Mouse (Mus musculus): ENCODE data around the gene Gpr156. TPM values are rescaled to one million over a fixed set of nuclear protein-coding genes. Genes with fewer than 3 reads are reported as not detected.

The Gpr156 gene
- total RNA-seq, 1 experiment: 0.22 TPM

DNA sequence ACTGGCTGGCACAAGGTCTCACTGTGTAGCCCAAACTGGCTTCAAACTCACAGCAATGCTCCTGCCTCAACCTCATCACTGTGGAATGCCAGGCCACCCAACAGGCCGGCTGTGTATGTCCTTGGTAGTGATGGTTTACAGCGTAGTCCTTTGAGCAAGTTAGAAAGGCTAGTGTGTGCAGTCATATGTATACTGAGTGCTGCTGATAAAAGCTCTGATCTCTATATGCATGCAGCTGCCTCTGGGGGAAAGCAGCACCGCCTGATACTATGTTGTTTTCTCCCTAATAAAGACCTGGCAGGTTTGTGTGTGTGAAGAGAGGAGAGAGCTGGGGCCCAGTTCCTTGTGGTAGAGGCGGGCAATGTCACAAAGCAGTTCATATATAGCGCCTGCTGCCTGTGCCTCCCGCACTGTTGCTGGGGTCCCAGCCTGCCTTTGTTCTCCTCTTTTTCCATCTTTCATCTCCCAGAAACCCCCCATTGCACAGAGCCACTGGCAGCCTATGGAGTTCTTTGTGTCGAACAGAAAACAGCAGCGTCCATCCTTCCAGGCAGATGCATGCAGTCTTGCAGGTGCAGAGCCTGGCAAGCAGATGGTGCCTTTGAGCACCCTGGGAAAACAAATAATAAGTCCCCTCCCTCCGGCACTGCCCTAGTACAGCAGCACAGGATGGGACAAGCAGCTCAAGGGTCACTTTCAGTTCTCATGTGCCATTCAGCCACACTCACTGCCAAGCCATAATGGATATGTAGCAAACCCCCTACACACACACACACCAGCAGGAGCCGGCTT lies 74.5 kb downstream of the Gpr156 start:
- H3K9me3 ChIP-seq (ENCODE audit: control insufficient read depth, insufficient read depth, low read depth, low read length): no peaks in the 10 kb centered on the region
- H3K4me1 ChIP-seq (ENCODE audit: control insufficient read depth in 2 of 2, insufficient read depth in 2 of 2, low read length in 2 of 2, poor library complexity in 1 of 2): peaks cover 0 to 11% of the 10 kb centered on the region in 2 experiments; a peak in 1 of 4 replicates
- no peak overlapping the region for H3K9ac ChIP-seq (ENCODE audit: insufficient read depth, low read depth, low read length, poor library complexity, severe bottlenecking)
- H3K36me3 ChIP-seq (ENCODE audit: control insufficient read depth, insufficient read depth, low read length, poor library complexity, severe bottlenecking): no peaks in the 10 kb centered on the region
- no peak for DNase-seq (ENCODE audit: low read depth, low spot score)
- in situ Hi-C loops (cut with MboI; ENCODE audit: low sequenced_read_pairs in 2 of 2, unreplicated experiment in 2 of 2): no loop called here
- H3K4me3 ChIP-seq (ENCODE audit: insufficient read depth in 1 of 2, low read depth in 1 of 2, low read length in 2 of 2, poor library complexity in 1 of 2, severe bottlenecking in 1 of 2): no peak overlapping the region
- no peak overlapping the region for H3K27ac ChIP-seq (ENCODE audit: insufficient read depth, low read depth, low read length, poor library complexity, severe bottlenecking)
- TF ChIP-seq CHD2 (IDR thresholded peaks at IDR 0.05; ENCODE audit: low read depth, low read length): no peak
- no peak for TF ChIP-seq ZC3H11A (IDR thresholded peaks at IDR 0.05; ENCODE audit: borderline replicate concordance, low read depth, low read length)
- TF ChIP-seq ZNF384 (IDR thresholded peaks at IDR 0.05; ENCODE audit: low read depth, low read length): no peak
- TF ChIP-seq HCFC1 (IDR thresholded peaks at IDR 0.05; ENCODE audit: borderline replicate concordance, insufficient read depth, low read length): no peak
- no peak for TF ChIP-seq MAFK (IDR thresholded peaks at IDR 0.05; ENCODE audit: insufficient read depth, low read depth, low read length)

GRCm38 (mm10) chr16:37992806-37993205 lies 76.5 kb downstream of the Gpr156 start:
- Histone ChIP-seq H3K27ac (ENCODE audit: insufficient read depth, low read depth, low read length, poor library complexity, severe bottlenecking) (no peak overlapping the region), H3K4me3 (ENCODE audit: insufficient read depth in 1 of 2, low read depth in 1 of 2, low read length in 2 of 2, poor library complexity in 1 of 2, severe bottlenecking in 1 of 2) (no peak overlapping the region), H3K9ac (ENCODE audit: insufficient read depth, low read depth, low read length, poor library complexity, severe bottlenecking) (no peak overlapping the region), H3K4me1 (ENCODE audit: control insufficient read depth in 2 of 2, insufficient read depth in 2 of 2, low read length in 2 of 2, poor library complexity in 1 of 2) (peaks cover 0 to 11% of the 10 kb centered on the region in 2 experiments; a peak in 1 of 4 replicates), H3K9me3 (ENCODE audit: control insufficient read depth, insufficient read depth, low read depth, low read length) (no peaks in the 10 kb centered on the region), H3K36me3 (ENCODE audit: control insufficient read depth, insufficient read depth, low read length, poor library complexity, severe bottlenecking) (no peaks in the 10 kb centered on the region)
- in situ Hi-C loops (cut with MboI; ENCODE audit: low sequenced_read_pairs in 2 of 2, unreplicated experiment in 2 of 2): no loop called here
- no peak for DNase-seq (ENCODE audit: low read depth, low spot score)
- no peak for TF ChIP-seq HCFC1 (IDR thresholded peaks at IDR 0.05; ENCODE audit: borderline replicate concordance, insufficient read depth, low read length)
- no peak for TF ChIP-seq ZC3H11A (IDR thresholded peaks at IDR 0.05; ENCODE audit: borderline replicate concordance, low read depth, low read length)
- TF ChIP-seq CHD2 (IDR thresholded peaks at IDR 0.05; ENCODE audit: low read depth, low read length): no peak
- no peak for TF ChIP-seq ZNF384 (IDR thresholded peaks at IDR 0.05; ENCODE audit: low read depth, low read length)
- no peak for TF ChIP-seq MAFK (IDR thresholded peaks at IDR 0.05; ENCODE audit: insufficient read depth, low read depth, low read length)

DNA sequence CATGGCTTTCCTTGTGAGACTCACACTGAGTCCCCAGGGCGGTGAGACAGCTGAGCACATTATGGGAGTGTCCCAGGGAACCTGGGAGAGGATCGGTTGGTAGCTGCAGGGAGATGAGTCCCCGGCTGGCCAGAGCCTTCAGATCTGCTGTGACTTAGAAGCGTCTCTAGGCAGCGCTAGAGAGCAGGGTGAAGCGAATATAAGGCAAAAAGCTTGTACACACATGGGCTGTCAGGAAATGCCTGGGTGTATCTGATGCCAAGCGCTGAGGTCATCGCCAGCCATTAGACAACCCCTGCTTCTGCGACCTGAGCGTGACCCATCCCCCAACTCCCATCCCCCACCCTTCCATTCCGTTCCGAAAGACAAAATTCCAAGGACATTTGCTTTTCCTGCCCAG lies 78.4 kb downstream of the Gpr156 start:
- in situ Hi-C loops (cut with MboI; ENCODE audit: low sequenced_read_pairs in 2 of 2, unreplicated experiment in 2 of 2): no loop called here
- Histone ChIP-seq H3K27ac (ENCODE audit: insufficient read depth, low read depth, low read length, poor library complexity, severe bottlenecking) (no peak overlapping the region), H3K4me3 (ENCODE audit: insufficient read depth in 1 of 2, low read depth in 1 of 2, low read length in 2 of 2, poor library complexity in 1 of 2, severe bottlenecking in 1 of 2) (no peak overlapping the region)

GRCm38 (mm10) chr16:37997771-37998170 lies 81.5 kb downstream of the Gpr156 start:
- DNase-seq (ENCODE audit: low read depth, low spot score): no peak
- Histone ChIP-seq H3K9me3 (ENCODE audit: control insufficient read depth, insufficient read depth, low read depth, low read length) (no peaks in the 10 kb centered on the region), H3K4me3 (ENCODE audit: insufficient read depth in 1 of 2, low read depth in 1 of 2, low read length in 2 of 2, poor library complexity in 1 of 2, severe bottlenecking in 1 of 2) (no peak overlapping the region), H3K4me1 (ENCODE audit: control insufficient read depth in 2 of 2, insufficient read depth in 2 of 2, low read length in 2 of 2, poor library complexity in 1 of 2) (peaks cover 6 to 12% of the 10 kb centered on the region in 2 experiments; a peak in 2 of 4 replicates), H3K27ac (ENCODE audit: insufficient read depth, low read depth, low read length, poor library complexity, severe bottlenecking) (no peak overlapping the region), H3K9ac (ENCODE audit: insufficient read depth, low read depth, low read length, poor library complexity, severe bottlenecking) (no peak overlapping the region), H3K36me3 (ENCODE audit: control insufficient read depth, insufficient read depth, low read length, poor library complexity, severe bottlenecking) (no peaks in the 10 kb centered on the region)
- in situ Hi-C loops (cut with MboI; ENCODE audit: low sequenced_read_pairs in 2 of 2, unreplicated experiment in 2 of 2): no loop called here
- TF ChIP-seq ZC3H11A (IDR thresholded peaks at IDR 0.05; ENCODE audit: borderline replicate concordance, low read depth, low read length): no peak
- no peak for TF ChIP-seq ZNF384 (IDR thresholded peaks at IDR 0.05; ENCODE audit: low read depth, low read length)
- TF ChIP-seq HCFC1 (IDR thresholded peaks at IDR 0.05; ENCODE audit: borderline replicate concordance, insufficient read depth, low read length): no peak

More for the DNA sequence above, 78.4 kb downstream of the Gpr156 start:
- peak; percentile 68 for DNase-seq (ENCODE audit: low read depth, low spot score)
- no peak overlapping the region for H3K9ac ChIP-seq (ENCODE audit: insufficient read depth, low read depth, low read length, poor library complexity, severe bottlenecking)
- H3K9me3 ChIP-seq (ENCODE audit: control insufficient read depth, insufficient read depth, low read depth, low read length): no peaks in the 10 kb centered on the region
- H3K36me3 ChIP-seq (ENCODE audit: control insufficient read depth, insufficient read depth, low read length, poor library complexity, severe bottlenecking): no peaks in the 10 kb centered on the region
- H3K4me1 ChIP-seq (ENCODE audit: control insufficient read depth in 2 of 2, insufficient read depth in 2 of 2, low read length in 2 of 2, poor library complexity in 1 of 2): peaks cover 0 to 8% of the 10 kb centered on the region in 2 experiments; a peak in 1 of 4 replicates
- TF ChIP-seq HCFC1 (IDR thresholded peaks at IDR 0.05; ENCODE audit: borderline replicate concordance, insufficient read depth, low read length) (no peak), ZC3H11A (IDR thresholded peaks at IDR 0.05; ENCODE audit: borderline replicate concordance, low read depth, low read length) (0 out of 2 replicates have a peak, but pooled peaks have one; percentile 39), MAFK (IDR thresholded peaks at IDR 0.05; ENCODE audit: insufficient read depth, low read depth, low read length) (no peak), CHD2 (IDR thresholded peaks at IDR 0.05; ENCODE audit: low read depth, low read length) (no peak), ZNF384 (IDR thresholded peaks at IDR 0.05; ENCODE audit: low read depth, low read length) (no peak)

Data from ES-E14 (cell line).